Mouse (Mus musculus) 3T3-L1 (cell line): ENCODE data around the gene Mns1.
"Not testable (repeated sequence)": the region's sequence is repeated elsewhere in the genome, so short reads cannot be mapped to it uniquely, and the experiment has no call there.

Experiments used
- DNase-seq: peaks from one replicate; pipeline ENCODE4 v3.0.0-alpha.2; 2015; ENCODE audit warnings: low read depth, low spot score

The Mns1 gene

DNA sequence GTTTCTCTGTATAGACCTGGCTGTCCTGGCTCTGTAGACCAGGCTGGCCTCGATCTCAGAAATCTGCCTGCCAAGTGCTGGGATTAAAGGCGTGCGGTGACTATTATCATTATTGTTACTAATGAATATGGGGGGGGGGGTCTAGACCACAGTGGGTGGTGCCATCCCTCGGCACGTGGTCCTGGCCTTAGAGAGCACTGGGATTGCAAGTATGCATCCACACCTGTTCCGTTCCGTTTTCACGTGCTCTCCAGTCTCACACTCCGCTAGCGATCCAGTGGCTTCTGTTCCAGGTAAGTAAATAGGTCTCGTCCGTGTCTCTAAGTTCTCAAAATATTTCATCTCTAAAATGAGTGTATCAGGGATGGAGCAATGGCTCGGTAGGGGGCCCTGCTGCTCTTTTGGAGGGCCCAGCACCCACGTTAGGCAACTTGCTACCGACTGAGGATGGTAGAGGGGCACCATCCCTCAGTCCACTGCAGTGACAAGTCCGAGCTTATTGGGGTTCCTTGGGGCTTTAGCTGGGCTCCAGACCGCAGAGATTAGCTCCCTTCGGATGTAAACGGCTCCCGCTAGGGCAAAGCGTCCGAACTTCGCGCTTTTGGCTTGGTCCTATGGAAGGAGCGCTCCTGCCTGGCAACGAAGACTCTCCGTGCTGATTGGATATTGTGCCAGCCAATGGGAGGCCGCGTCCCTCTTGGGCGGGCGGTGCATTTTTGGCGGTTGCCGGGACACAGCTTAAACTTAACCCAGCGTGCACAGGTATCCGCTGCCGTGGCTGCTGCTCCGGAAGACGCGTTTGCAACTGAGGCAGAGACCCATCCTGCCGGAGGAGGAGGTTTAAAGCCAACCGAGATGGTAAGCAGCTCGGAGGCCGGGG, at the start of gene Mns1:
Mns1 (plus strand) TSS at position 190 of the 880 bp plus-strand sequence.
- DNase-seq: peak; percentile 95

DNA sequence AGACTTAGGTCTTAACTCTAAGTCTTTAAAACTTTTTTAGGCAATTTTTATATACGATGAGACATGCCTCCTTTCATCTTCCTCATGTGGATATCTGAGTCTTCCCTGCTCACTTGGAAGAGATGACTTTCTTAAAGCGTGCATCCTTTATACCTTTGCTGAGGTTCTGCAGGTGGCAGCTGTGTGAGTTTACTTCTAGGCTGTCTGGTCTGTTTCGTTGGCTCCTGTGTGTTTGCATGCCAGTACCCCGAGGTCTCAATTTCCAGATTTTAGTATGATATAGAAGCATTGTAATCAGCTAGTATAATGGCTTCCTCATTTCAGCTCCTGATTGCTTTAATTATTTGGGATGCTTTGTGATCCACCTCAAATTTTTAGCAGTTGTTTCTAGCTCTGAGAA, 48.9 kb upstream of the Mns1 start:
- DNase-seq: no peak

DNA sequence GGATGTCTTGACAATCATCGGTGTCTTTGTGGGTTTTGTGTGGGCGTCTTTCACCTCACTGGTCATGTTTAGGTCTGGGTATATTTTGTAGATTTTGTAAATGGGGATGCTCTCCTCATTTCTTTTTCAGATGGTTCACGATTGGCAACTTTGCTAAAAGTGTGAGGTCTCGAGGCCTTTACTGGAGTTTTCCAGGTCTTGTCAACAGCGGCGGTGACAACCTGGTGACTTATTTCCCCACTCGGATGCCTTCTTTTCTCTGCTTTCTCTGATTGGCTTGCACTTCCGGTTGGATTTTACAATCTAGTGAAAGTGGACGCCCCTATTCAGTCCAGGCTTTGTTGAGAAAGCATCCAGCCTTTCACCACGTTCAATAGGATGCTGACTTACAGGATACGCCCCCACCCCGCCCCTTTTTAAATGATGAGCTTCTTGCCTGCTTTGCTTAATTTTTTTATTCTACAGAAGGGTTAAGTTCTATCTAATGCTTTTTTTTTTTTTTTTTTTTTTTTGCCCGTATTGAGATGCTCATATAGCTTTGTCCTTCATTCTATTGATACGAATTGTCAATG, 48.3 kb upstream of the Mns1 start:
- DNase-seq: no peak

DNA sequence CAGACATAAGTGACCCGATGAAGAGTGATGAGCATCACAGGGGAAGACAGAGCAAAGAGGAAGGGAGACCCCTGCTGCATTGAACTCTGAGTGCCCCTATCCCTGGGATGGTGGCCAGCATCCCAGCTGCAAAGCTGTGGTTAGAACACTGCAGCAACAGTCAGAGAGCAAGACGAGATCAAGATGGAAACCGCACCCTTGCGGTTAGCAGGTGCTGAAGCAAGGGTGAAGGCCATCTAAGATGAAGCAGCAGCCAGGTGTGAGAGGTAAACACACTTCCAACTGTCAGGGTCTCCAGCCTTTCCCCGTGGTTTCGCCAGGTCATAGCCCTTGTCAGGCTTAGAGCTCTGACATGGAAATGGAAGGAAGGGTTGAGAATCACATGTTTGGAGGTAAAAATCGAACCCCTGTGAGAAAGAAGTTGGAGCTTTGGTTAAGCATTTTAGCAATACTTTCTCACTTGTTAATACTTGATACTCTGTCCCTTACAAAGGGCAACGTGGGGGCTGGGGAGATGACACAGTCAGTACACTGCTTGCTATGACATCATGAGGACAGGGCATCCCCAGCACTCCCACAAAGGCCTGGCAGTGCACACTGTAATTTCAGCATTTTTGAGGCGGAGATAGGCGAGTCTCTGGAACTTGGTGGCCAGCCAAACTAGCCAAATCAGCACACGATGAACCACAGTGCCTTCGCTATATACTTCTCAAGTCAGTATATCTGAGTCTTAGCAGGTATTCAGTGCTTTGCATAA, 47.3 kb upstream of the Mns1 start:
- DNase-seq: peak; percentile 44

DNA sequence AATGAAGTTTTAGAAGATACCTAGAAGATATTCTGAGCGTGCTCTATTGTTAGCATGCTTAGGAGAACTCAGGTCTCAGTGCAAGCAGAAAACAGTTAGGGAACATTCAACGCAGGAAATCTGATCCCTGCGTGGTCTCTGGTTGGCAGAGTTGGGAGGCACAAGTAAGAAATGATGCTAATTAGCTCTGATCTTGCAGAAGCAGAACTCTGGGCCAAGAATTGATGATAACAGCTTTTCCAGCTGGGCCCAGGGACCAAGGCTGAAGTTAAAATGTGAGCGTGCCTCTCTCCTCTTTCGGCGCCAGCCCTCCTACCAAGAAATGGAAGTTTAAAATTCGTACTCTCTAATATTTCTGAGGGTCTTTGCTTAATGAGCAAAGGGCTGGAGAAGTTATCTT, 45.1 kb upstream of the Mns1 start:
- DNase-seq: no peak

DNA sequence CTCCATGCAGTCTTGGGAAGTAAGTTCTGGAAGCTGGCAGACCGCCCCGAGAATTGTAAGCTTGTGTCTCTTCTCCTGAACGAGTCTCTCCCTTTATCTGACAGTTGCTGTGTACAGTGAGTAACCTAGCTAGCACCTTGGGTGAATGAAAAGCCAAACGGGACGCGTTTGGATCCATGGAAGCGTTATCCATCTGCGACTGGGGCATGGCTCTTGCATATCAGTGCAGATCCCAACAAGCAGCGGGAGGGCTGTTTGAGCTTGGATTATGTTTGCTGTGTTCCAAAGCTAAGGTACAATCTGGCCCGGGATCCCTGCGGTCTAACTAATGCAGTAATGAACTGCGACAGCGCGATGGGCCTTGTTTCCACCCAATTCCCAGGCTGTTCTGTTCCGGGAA, 44.6 kb upstream of the Mns1 start:
- DNase-seq: no peak

DNA sequence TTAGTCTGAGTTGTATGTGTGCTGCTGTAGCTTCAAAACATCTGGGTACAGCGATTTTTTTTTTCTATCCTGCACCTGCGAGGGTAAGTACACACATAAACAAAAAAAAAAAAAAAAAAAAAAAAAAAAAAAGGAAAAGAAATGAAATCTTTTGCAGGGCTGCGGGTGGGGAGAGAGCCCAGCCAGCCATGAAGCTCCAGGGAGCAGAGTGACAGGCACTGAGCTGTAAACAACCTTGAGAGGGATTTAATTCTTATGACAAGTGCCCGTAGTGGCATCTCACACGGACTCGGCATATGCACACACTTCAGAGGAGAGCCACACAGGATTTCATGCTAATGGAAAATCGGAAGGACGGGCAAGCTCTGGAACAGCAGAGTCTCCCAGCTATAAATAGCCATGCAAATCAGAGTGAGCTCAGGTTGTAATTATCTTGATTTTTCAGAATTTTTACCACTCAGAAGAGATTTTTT, 43.9 kb upstream of the Mns1 start:
- DNase-seq: no peak

DNA sequence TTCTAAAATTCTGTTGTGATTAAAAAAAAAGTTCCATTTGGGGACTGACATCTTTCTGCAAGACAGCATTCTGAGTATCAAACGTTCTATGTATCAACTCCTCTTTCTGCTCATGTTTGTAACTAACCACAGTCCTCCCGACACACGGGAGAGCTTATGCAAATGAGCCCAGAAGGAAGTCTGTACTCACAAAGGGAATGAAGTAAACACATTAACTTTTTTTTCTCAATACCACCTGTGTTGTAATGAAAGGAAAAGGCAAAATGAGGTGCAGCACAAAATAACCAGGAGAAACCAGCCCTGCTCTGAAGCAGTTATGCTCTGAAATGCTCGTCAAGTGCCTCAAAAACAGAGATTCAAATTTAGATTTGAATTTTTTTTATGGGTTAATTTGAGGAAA, 37.7 kb upstream of the Mns1 start:
- no peak for DNase-seq

DNA sequence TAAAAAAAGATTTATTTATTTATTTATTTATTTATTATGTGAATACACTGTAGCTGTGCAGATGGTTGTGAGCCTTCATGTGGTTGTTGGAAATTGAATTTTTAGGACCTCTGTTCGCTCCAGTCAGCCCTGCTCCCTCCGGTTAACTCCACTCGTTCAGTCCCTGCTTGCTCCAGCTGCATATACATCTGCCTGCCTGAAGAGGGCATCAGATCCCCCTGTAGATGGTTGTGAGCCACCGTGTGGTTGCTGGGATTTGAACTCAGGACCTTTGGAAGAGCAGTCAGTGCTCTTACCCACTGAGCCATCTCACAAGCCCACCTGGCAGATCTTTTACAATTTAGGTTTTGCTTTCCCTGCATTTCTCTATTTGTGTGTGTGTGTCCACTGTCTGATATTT, 36.0 kb upstream of the Mns1 start:
- DNase-seq: not testable (repeated sequence)

DNA sequence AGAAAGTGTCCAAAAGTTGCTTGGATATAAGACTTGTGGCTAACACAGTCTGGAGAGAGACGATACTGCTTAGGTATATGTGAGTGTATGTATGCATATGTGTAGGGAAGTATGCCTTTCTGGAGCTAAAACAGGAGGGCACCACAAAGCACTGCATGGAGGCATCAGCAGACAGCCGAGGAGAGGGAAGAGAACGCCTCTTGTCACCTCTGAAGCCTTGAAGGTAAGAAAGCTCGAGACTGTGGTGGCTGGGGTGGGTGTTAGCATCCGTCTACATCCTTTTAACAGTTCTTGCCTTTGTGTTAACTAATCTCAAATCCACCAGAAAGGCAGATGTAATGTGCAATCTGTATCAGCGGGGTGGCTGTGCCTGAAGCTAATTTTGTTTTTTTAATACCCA, 34.4 kb upstream of the Mns1 start:
- no peak for DNase-seq

DNA sequence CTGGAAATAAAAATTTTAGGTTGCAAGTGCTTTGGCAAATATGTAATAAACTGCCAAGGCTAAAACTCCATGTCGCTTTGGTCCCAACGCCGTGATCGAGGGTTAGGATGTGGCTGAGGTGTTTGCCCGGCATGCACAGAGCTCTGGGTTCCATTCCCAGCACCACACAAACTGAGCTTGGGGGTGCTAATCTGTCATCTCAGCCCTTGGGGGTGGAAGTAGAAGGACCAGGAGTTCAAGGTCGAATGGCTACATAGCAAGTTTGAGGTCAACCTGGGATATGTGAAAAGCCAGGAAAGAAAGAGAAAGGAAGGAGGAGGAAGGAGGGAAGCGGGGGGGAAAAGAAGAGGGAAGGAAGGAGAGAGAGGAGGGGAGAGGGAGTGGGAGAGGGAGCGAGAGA, 33.4 kb upstream of the Mns1 start:
- DNase-seq: no peak

DNA sequence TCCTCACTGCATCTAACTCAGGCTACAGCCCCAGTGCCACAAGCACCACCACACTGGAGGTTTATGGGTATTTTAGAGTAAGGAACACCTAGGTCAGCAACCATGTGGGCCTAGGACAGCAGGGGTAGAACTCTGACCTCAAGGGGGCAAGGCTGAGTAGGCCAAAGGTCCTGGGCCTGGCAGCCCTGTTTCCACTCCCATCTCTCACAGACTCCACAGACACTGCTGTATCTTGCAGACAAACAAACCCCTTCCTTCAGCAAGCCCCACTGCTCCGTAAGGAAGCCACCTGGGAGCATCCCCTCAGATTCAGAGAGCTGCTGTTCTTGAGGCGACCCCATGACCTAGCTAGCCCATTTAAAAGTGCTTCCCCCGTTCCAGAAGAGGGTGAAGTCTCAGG, 32.9 kb upstream of the Mns1 start:
- DNase-seq: no peak

DNA sequence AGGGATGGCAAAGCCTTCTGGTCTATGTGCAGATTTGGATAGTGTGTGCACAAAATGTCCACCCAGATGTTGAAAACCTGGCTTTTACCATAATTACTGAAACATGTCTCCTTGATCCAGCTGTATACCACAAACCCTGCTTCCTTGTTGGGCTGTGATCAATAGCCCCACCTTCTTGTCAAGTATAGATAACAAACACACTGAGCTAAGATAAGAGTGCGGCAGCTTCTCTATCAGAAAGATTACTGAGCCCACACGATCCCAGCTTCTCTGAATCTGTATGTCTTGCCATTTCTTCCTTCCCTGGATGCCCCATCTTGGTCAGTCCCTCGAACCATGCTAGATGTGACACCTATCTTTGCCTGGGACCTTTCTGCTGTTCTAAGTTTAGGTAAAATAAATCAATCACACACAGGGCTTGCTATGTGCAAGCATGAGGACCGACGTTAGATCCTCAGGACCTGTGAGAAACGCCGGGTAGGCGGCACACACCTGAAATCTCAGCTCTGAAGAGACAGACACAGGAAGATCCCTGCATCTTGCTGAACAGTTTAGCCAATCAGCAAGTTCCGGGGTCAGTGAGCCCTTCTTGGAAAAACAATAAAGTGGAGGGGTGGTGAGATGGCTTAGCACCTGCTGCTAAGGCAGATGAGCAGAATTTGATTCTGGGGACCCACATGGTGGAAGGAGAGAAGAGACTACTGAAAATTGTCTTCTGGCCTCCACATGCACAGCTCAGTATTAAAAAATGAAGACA, 31.8 kb upstream of the Mns1 start:
- no peak for DNase-seq

DNA sequence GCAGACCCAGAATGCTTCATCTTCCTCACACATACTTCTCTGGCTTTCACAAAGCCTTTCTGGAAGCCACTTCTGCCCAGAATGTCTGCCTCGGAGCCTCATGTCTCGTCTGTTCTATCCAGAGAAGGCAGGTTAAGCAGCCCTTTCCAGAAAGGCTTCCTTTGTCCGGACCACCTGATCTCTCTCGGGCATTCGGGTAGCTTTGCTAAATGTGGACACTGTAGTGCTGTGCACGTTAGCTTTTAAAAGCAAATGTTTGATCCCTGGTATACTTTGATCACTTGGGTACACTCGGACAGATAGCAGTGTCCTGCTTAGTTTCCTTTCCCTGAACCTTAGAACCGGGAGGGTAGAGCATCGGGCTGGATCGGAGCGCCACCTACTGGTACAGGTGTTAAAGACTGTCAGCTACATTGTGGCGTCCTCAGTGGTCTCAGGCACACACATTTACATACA, 29.7 kb upstream of the Mns1 start:
- DNase-seq: peak; percentile 89

DNA sequence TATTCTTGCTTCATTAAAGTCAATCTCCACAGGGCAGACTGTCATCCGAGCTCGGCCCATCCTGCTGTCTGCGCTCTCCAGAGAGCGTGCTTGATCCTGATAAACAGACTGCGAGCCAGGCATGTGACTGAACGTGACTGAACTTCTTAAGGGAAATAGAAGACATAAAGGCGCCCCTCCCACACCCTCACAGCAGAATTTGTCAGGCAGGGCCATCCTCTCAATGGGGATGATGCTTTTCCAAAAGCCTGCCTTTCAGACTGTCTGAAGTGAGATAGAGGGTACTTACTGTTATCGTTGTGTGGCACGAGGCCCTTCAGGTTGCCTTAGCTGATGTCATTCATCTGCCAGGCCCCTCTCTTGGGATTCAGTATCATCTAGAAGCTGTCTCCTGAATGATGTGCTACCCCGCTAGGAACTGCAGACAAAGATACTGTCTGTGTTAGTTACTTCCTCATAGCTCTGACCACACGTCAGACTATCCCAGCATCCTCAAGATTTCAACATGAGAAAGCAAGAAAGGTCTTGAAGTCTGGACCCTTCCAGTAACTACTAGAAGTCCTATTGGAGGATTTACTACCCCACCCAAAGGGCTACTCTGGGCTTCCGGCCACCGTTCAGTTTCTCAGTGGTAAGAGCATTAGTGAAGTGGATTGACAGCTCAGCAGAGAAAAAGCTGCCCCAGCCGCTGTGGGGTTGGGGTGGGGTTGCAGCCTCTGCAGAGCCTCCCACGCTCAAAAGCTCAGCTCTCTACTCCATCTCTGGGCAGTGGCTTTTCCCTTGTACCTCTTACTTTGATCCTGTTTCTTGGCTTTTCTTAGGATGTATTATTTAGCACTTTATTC, 28.2 kb upstream of the Mns1 start:
- peak; percentile 31 for DNase-seq

DNA sequence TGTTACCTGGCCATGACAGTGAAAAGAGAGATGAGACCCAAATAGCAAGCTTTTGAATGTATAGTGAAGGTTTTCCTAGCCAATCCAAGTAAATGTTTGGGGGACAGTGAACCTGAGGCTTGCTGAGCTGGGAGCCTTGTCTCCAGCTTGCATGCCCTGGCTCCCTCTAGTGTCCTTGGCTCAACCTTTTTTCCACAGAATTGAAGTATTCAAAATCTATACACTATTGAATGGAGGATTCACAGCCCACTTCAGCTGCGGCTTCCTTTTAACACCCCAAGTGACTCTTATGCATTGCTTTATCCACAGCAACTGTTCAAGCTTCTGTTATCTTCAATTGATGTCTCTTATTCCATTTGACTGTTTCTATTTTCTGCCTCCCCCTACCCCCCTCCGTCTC, 26.1 kb upstream of the Mns1 start:
- DNase-seq: peak; percentile 37

DNA sequence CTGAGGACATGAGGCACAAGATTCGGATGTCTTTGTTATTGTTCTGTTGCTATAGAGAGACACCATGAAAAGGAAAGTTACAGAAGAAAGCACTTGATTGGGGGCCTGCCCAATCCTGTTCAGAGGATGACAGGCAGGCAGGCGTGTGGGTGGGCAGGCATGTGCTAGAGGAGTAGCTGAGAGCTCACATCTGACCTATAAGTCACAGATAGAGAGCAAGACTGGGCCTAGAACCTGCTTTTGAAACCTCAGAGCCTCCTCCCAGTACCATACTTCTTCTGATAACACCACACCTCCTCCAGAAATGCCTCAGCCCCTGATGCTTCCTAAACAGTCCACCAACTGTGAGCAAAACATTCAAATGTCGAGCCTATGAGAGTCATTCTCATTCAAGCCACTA, 19.4 kb upstream of the Mns1 start:
- DNase-seq: no peak

DNA sequence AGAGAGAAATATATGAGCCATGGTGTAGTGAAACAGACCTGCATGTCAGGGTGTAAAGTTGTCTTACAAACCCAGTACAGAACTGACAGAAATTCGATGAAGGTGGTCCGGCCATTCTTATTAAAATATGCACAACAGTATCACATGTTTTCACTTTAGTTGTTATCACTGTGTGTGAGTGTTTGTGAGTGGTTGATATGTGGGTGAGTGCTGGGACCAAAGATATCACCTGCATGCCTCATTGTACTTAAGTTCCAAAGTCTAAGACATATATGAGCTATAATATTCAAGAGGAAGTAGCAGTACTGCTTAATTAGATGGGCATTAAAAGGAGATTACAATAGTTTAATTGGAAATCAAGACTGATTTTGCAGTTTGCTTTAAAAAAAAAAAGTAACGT, 17.3 kb upstream of the Mns1 start:
- DNase-seq: no peak

DNA sequence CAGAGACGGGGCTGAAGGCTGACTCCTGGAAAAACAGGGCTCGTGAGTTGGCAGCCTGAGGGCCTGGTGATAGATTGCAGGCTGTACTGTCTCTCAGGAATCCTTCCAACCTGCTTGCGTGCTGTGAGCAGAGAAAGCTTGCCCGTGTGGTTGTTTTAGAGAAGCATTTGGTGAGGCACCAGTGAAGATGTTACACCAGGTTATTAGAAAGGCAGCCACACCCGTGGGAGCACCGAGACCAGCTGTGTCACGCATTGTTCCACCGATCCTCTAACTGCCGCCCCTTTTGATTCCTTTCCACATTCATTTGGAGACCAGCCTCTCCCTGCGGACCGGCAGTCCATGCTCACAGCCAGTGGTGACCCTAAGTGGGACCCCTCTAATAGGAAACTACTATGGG, 15.5 kb upstream of the Mns1 start:
- DNase-seq: no peak

DNA sequence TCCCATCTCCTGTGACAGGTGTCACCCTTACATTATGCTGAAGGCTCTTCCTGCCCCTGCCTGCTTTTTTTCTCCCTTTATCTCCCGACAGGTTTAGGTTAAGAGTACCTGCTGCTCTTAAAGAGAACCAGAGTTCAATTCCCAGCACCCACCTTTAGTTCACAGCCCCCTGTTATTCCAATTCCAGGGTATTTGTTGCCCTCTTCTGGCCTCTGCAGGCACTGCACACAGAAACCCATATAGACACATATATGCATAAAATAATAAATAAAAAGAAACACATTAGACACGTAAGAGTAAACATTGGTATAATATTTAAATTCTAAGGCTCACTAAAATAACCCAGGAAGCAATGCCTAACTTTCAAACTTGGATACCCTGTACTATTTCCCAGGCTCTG, 15.1 kb upstream of the Mns1 start:
- DNase-seq: no peak
